Mouse (Mus musculus): Measurements from ENCODE around the gene Mbd4. TPM values are rescaled to one million over a fixed set of nuclear protein-coding genes. Genes with fewer than 3 reads are reported as not detected.

Mbd4 gene
- polyA plus RNA-seq, 1 experiment from 2014 or later = 4.1 TPM

DNA sequence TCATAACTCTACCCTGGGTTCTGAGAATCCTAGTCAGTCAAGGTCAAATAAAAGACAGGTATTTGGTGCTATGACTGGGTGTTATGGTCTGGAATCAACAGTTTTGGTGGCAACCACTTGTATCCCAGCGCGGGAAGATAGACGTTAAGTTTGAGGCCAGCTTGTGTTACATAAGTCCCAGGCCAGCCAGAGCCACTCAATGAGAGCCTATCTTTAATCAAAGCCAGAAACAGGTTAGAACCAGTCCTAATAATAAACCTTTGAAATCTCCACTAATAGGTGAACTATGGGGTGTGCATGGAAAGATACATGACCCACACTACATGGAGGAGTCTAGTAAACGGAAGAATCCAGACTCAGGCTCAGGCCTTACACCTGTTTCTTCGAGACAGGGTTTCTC, 14.4 kb downstream of the Mbd4 start:
- H3K4me2 ChIP-seq (ENCODE audit: low read depth, low read length) = peak overlapping the region; percentile 66
- no peaks in the 10 kb centered on the region for H3K9me3 ChIP-seq (ENCODE audit: low read length)
- ATAC-seq = 0 out of 2 replicates have a peak, but pooled peaks have one; percentile 17
- no peaks in the 10 kb centered on the region for H3K27me3 ChIP-seq (ENCODE audit: insufficient read depth, low read length)
- DNase-seq = no peak
- H3K27ac ChIP-seq (ENCODE audit: low read depth) = no peak overlapping the region
- TF ChIP-seq EP300 (IDR thresholded peaks at IDR 0.05; ENCODE audit: low read depth) = no peak
- TF ChIP-seq CTCF (IDR thresholded peaks at IDR 0.05; ENCODE audit: low read depth) = no peak
- H3K4me1 ChIP-seq (ENCODE audit: insufficient read depth) = peaks cover 11% of the 10 kb centered on the region; the same call in 1 of the 2 replicates
- WGBS (ENCODE audit: insufficient replicate concordance) = 75% methylated on average over 5 of the region's 5 CpGs
- H3K4me3 ChIP-seq (ENCODE audit: low read depth, low read length) = peak overlapping the region; percentile 11; the same call in 1 of the 2 replicates
- no peak overlapping the region for H3K9ac ChIP-seq (replicated peaks)
- peaks cover 13% of the 10 kb centered on the region for H3K36me3 ChIP-seq (replicated peaks; ENCODE audit: insufficient read depth, low read length)

- Histone ChIP-seq H3K4me1 (ENCODE audit: insufficient read depth) (peaks cover 11% of the 10 kb centered on the region; the same call in 1 of the 2 replicates), H3K27me3 (ENCODE audit: insufficient read depth, low read length) (no peaks in the 10 kb centered on the region), H3K36me3 (replicated peaks; ENCODE audit: insufficient read depth, low read length) (peaks cover 10% of the 10 kb centered on the region), H3K9ac (replicated peaks) (no peak within 1 kb of the TSS), H3K27ac (ENCODE audit: low read depth) (no peak within 1 kb of the TSS), H3K9me3 (ENCODE audit: low read length) (no peaks in the 10 kb centered on the region), H3K4me2 (ENCODE audit: low read depth, low read length) (peak within 1 kb of the TSS; percentile 66), H3K4me3 (ENCODE audit: low read depth, low read length) (peak within 1 kb of the TSS; percentile 11)
- peak; percentile 65 for DNase-seq
- no peak for TF ChIP-seq EP300 (IDR thresholded peaks at IDR 0.05; ENCODE audit: low read depth)
- TF ChIP-seq CTCF (IDR thresholded peaks at IDR 0.05; ENCODE audit: low read depth) = 0 out of 2 replicates have a peak, but pooled peaks have one; percentile 1
- ATAC-seq = peak; percentile 91
- 3% methylated on average over 19 of the region's 19 CpGs for WGBS (ENCODE audit: insufficient replicate concordance)
Observed at GRCm38 (mm10) chr6:115838161-115838597, 15.0 kb downstream of the Mbd4 start, which contains the start of gene Efcab12. Efcab12 (minus strand) TSS chr6:115838412.

GRCm38 (mm10) chr6:115833861-115834260, 19.3 kb downstream of the Mbd4 start:
- no peaks in the 10 kb centered on the region for H3K36me3 ChIP-seq (replicated peaks; ENCODE audit: insufficient read depth, low read length)
- no peak overlapping the region for H3K9ac ChIP-seq (replicated peaks)
- H3K4me1 ChIP-seq (ENCODE audit: insufficient read depth) = peaks cover 8% of the 10 kb centered on the region; the same call in 1 of the 2 replicates
- DNase-seq = no peak
- no peak overlapping the region for H3K27ac ChIP-seq (ENCODE audit: low read depth)
- TF ChIP-seq CTCF (IDR thresholded peaks at IDR 0.05; ENCODE audit: low read depth) (no peak), EP300 (IDR thresholded peaks at IDR 0.05; ENCODE audit: low read depth) (no peak)
- no peak overlapping the region for H3K4me2 ChIP-seq (ENCODE audit: low read depth, low read length)
- H3K9me3 ChIP-seq (ENCODE audit: low read length) = no peaks in the 10 kb centered on the region
- H3K4me3 ChIP-seq (ENCODE audit: low read depth, low read length) = no peak overlapping the region
- ATAC-seq = no peak
- H3K27me3 ChIP-seq (ENCODE audit: insufficient read depth, low read length) = no peaks in the 10 kb centered on the region

GRCm38 (mm10) chr6:115832152-115832850, 20.9 kb downstream of the Mbd4 start:
- H3K9ac ChIP-seq (replicated peaks) = no peak overlapping the region
- no peak for DNase-seq
- ATAC-seq = no peak
- no peaks in the 10 kb centered on the region for H3K9me3 ChIP-seq (ENCODE audit: low read length)
- WGBS (ENCODE audit: insufficient replicate concordance) = 75% methylated on average over 2 of the region's 2 CpGs
- no peaks in the 10 kb centered on the region for H3K36me3 ChIP-seq (replicated peaks; ENCODE audit: insufficient read depth, low read length)
- no peak overlapping the region for H3K4me3 ChIP-seq (ENCODE audit: low read depth, low read length)
- H3K27me3 ChIP-seq (ENCODE audit: insufficient read depth, low read length) = no peaks in the 10 kb centered on the region
- H3K4me2 ChIP-seq (ENCODE audit: low read depth, low read length) = no peak overlapping the region
- TF ChIP-seq CTCF (IDR thresholded peaks at IDR 0.05; ENCODE audit: low read depth) (no peak), EP300 (IDR thresholded peaks at IDR 0.05; ENCODE audit: low read depth) (no peak)
- no peaks in the 10 kb centered on the region for H3K4me1 ChIP-seq (ENCODE audit: insufficient read depth)
- no peak overlapping the region for H3K27ac ChIP-seq (ENCODE audit: low read depth)

DNA sequence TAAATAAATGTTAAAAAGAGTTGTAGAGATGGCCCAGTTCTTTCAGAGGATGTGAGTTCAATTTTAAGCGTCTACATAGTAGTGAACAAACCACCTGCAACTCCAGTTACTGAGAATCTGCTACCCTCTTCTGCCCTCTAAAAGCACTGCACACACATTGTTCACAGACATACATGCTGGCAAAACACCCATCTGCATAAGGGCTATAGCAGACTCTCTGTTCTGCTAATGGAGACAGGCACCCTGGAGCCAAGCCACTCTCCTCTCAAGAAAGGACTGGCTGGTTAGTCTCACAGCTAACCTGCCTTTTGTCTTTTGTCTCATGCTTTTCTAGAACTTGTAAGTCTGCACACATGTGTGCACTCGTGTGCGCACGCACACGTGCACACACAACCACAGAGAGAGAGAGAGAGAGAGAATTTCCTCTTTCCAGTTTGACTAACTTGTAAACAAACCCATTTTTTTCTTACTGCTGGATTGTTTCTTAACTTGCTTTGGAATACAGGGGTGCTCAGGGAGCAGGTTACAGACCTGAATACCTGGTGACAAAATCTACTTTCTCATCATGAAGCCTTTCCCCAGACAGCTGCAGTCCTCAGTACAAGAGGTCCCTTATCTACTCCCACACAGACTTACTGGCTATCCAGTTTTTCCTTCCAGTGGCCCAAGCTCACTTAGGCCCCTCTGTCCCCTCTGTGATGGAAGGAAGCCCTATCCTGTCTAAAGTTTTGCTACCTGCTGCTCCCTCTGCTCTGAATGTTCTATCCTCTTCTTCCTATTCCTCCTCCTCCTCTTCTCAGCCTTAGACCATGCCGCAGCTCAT, 22.2 kb downstream of the Mbd4 start:
- DNase-seq (no peak), ATAC-seq (peak; percentile 31; the same call in 1 of the 2 replicates)

More for the DNA sequence above, 22.2 kb downstream of the Mbd4 start:
- no peaks in the 10 kb centered on the region for H3K27me3 ChIP-seq (ENCODE audit: insufficient read depth, low read length)
- peak overlapping the region; percentile 39; the same call in 1 of the 2 replicates for H3K27ac ChIP-seq (ENCODE audit: low read depth)
- H3K36me3 ChIP-seq (replicated peaks; ENCODE audit: insufficient read depth, low read length) = no peaks in the 10 kb centered on the region
- no peak overlapping the region for H3K9ac ChIP-seq (replicated peaks)
- H3K4me1 ChIP-seq (ENCODE audit: insufficient read depth) = no peaks in the 10 kb centered on the region
- 63% methylated on average over 6 of the region's 6 CpGs for WGBS (ENCODE audit: insufficient replicate concordance)
- H3K9me3 ChIP-seq (ENCODE audit: low read length) = no peaks in the 10 kb centered on the region
- TF ChIP-seq CTCF (IDR thresholded peaks at IDR 0.05; ENCODE audit: low read depth) = 0 out of 2 replicates have a peak, but pooled peaks have one; percentile 19
- no peak for TF ChIP-seq EP300 (IDR thresholded peaks at IDR 0.05; ENCODE audit: low read depth)
- H3K4me2 ChIP-seq (ENCODE audit: low read depth, low read length) = no peak overlapping the region
- no peak overlapping the region for H3K4me3 ChIP-seq (ENCODE audit: low read depth, low read length)

All from liver, postnatal 0 days (tissue).